ENCODE assay signal across 9 mouse cellular contexts in the genomic region with DNA sequence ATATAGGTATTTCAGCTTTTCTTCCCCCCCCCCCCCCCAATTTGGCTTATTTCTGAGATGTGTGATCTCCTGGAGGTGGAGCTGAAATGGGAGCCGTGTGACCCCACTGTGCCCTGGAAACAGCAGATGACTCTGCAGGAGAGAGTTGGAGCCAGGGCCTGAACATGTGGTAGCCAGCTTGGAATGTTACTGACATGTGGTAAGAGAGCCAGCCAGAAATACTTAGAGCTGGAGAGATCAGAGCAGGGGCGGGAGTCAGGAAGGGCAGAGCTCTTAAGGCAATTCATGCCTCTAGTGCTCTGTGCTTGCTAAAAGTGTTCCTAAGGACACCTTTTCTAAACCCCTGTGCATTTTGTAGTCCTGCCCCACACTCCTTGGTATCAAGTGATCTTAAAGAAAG. TPM values are rescaled to one million over a fixed set of nuclear protein-coding genes. Genes with fewer than 3 reads are reported as not detected.
DNase-seq lines count a peak whose midpoint lies in the region; ATAC-seq lines count a peak whose summit lies in the region.
"Had no signal": no experiment of that assay in that cellular context is flagged by ENCODE, and none has a peak within 500 bp of the region (broad histone marks: within the 10 kb centered on the region; RNA-seq: fewer than 3 reads in every experiment).

No protein-coding gene starts in this region.

- WGBS in hindbrain, embryonic 11.5 days = 58% methylated on average over 2 of the region's 2 CpGs
- 75% methylated on average over 2 of the region's 2 CpGs for WGBS in hindbrain, embryonic 13.5 days
- 33% methylated on average over 2 of the region's 2 CpGs for WGBS in heart, embryonic 11.5 days (ENCODE audit: insufficient replicate concordance)
- 24% methylated on average over 2 of the region's 2 CpGs for WGBS in lung, embryonic 15.5 days

- H3K4me2 ChIP-seq in hindbrain, embryonic 11.5 days (replicated peaks; ENCODE audit: low read depth, low read length) = no peak overlapping the region
- no peak overlapping the region for H3K4me2 ChIP-seq in hindbrain, embryonic 13.5 days
- H3K4me2 ChIP-seq in heart, embryonic 11.5 days = no peak overlapping the region
- no peak overlapping the region for H3K4me2 ChIP-seq in lung, embryonic 15.5 days

- no peaks in the 10 kb centered on the region for H3K9me3 ChIP-seq in hindbrain, embryonic 11.5 days (ENCODE audit: control insufficient read depth, low read length)
- H3K9me3 ChIP-seq in hindbrain, embryonic 13.5 days = no peaks in the 10 kb centered on the region
- H3K9me3 ChIP-seq in heart, embryonic 11.5 days (replicated peaks; ENCODE audit: control insufficient read depth, low read length) = no peaks in the 10 kb centered on the region
- no peaks in the 10 kb centered on the region for H3K9me3 ChIP-seq in lung, embryonic 15.5 days

- no peak overlapping the region for H3K4me3 ChIP-seq in hindbrain, embryonic 11.5 days (ENCODE audit: low read depth, low read length)
- no peak overlapping the region for H3K4me3 ChIP-seq in hindbrain, embryonic 13.5 days
- no peak overlapping the region for H3K4me3 ChIP-seq in heart, embryonic 11.5 days (ENCODE audit: low read depth, low read length)
- H3K4me3 ChIP-seq in lung, embryonic 15.5 days = no peak overlapping the region

- H3K27me3 ChIP-seq in hindbrain, embryonic 11.5 days (ENCODE audit: control insufficient read depth, insufficient read depth, low read length) = no peaks in the 10 kb centered on the region
- no peaks in the 10 kb centered on the region for H3K27me3 ChIP-seq in hindbrain, embryonic 13.5 days
- H3K27me3 ChIP-seq in heart, embryonic 11.5 days (ENCODE audit: control insufficient read depth, insufficient read depth, low read length) = no peaks in the 10 kb centered on the region
- no peaks in the 10 kb centered on the region for H3K27me3 ChIP-seq in lung, embryonic 15.5 days

- no peak overlapping the region for H3K27ac ChIP-seq in hindbrain, embryonic 11.5 days (ENCODE audit: low read depth, low read length)
- no peak overlapping the region for H3K27ac ChIP-seq in hindbrain, embryonic 13.5 days
- H3K27ac ChIP-seq in heart, embryonic 11.5 days (ENCODE audit: low read depth, low read length) = peak overlapping the region; percentile 63; the same call in 1 of the 2 replicates
- peak overlapping the region; percentile 91 for H3K27ac ChIP-seq in lung, embryonic 15.5 days

- H3K36me3 ChIP-seq in hindbrain, embryonic 11.5 days (ENCODE audit: control insufficient read depth, insufficient read depth, low read length) = no peaks in the 10 kb centered on the region
- peaks cover 70% of the 10 kb centered on the region for H3K36me3 ChIP-seq in hindbrain, embryonic 13.5 days
- H3K36me3 ChIP-seq in heart, embryonic 11.5 days (ENCODE audit: control insufficient read depth, insufficient read depth, low read length) = peaks cover under 1% of the 10 kb centered on the region; the same call in 1 of the 2 replicates
- peaks cover 36% of the 10 kb centered on the region for H3K36me3 ChIP-seq in lung, embryonic 15.5 days

- H3K9ac ChIP-seq in hindbrain, embryonic 11.5 days (ENCODE audit: low read depth, low read length) = no peak overlapping the region
- H3K9ac ChIP-seq in hindbrain, embryonic 13.5 days = no peak overlapping the region
- no peak overlapping the region for H3K9ac ChIP-seq in heart, embryonic 11.5 days (ENCODE audit: low read depth, low read length)
- no peak overlapping the region for H3K9ac ChIP-seq in lung, embryonic 15.5 days

- peak; percentile 33 for DNase-seq in hindbrain, embryonic 11.5 days (ENCODE audit: low spot score)
- DNase-seq in embryo, embryonic 9.5 days (ENCODE audit: extremely low spot score) = peak; percentile 58
- DNase-seq in liver (no peak), MN1 (ENCODE audit: low spot score) (no peak)
- DNase-seq in layer of hippocampus, postnatal 36 days = no peak

- ATAC-seq in hindbrain, embryonic 11.5 days (ENCODE audit: low FRiP score) = no peak
- no peak for ATAC-seq in hindbrain, embryonic 13.5 days (ENCODE audit: low FRiP score)
- no peak for ATAC-seq in heart, embryonic 11.5 days (replicated peaks; ENCODE audit: insufficient number of reproducible peaks, low FRiP score, low TSS enrichment)
- ATAC-seq in lung, embryonic 15.5 days (ENCODE audit: borderline replicate concordance, extremely low read depth, low FRiP score, low TSS enrichment) = peak; percentile 67
- ATAC-seq: intestine, embryonic 16.5 days had no signal

- H3K4me1 ChIP-seq in hindbrain, embryonic 11.5 days (replicated peaks; ENCODE audit: control insufficient read depth, insufficient read depth, low read length) = no peaks in the 10 kb centered on the region
- H3K4me1 ChIP-seq in hindbrain, embryonic 13.5 days (replicated peaks) = 0 out of 2 replicates have a peak, but pooled peaks cover 4% of the 10 kb centered on the region
- H3K4me1 ChIP-seq in heart, embryonic 11.5 days (ENCODE audit: control insufficient read depth, insufficient read depth, low read length) = peaks cover 29% of the 10 kb centered on the region
- peaks cover 29% of the 10 kb centered on the region for H3K4me1 ChIP-seq in lung, embryonic 15.5 days

RNA-seq across cellular contexts. Expression of gene Mrc2, which starts 10.0 kb away (rescaled TPM):
- polyA plus RNA-seq in hindbrain, embryonic 11.5 days (2014; fragmentation: Nextera tagmentation; extraction: Ambion mirVana) = 6.6 and 7.2 TPM in 2 replicates
- polyA plus RNA-seq in hindbrain, embryonic 13.5 days (2015; fragmentation: Nextera tagmentation; extraction: Ambion mirVana) = 5.3 and 5.5 TPM in 2 replicates
- polyA plus RNA-seq in heart, embryonic 11.5 days (2014; fragmentation: Nextera tagmentation; extraction: Ambion mirVana) = 5.1 and 6.7 TPM in 2 replicates
- polyA plus RNA-seq in lung, embryonic 15.5 days (2015; fragmentation: Nextera tagmentation; extraction: Ambion mirVana) = 26.0 and 29.5 TPM in 2 replicates
- total RNA-seq in layer of hippocampus, postnatal 36 days (2021) = 1 to 10 TPM; 4.7 to 7.4 TPM

Comparison
In these comparisons a context has a peak if more than half of its experiments do, and no peak if none do; other contexts are left out.
1. DNase-seq: peak in hindbrain, embryonic 11.5 days (single experiment) and embryo, embryonic 9.5 days (single experiment); none in liver (single experiment), MN1 (single experiment) and layer of hippocampus, postnatal 36 days (0 of 2).
2. H3K27ac ChIP-seq: peak in heart, embryonic 11.5 days (single experiment) and lung, embryonic 15.5 days (single experiment); none in hindbrain, embryonic 11.5 days (single experiment) and hindbrain, embryonic 13.5 days (single experiment).